Mouse (Mus musculus): ENCODE measurements around the gene Dnaic2. TPM values are rescaled to one million over a fixed set of nuclear protein-coding genes. Genes with fewer than 3 reads are reported as not detected.

The Dnaic2 gene
- polyA plus RNA-seq, 1 experiment from 2014 or later: 0.29 TPM

DNA sequence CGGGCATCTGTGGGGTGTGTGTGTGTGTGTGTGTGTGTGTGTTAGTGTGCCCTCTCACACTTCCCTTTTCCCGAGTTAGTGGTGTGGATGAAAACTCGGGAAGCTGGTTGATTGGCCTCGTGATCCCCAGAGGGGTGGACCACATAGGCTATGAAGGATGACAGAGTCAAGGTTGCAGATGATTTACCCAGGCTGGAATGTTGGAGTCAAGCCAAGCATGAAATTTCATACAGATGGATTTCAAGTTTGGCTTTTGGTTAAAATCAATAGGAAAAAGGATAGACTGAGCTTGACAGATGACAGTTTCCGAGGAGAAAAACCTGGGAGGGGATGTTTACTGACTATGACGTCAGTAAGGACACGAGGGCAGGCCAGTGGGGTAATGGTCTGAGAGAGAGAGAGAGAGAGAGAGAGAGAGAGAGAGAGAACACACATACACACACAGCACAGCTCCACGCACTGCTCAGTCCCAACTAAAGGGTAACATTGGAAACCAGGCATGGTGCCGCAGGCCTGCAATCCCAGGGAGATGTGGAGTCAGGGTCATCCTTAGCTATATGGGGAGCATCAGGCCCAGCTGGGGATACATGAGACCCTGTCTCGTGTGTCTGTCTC is 39.5 kb upstream of the Dnaic2 start:
- Histone ChIP-seq H3K9me3 (no peaks in the 10 kb centered on the region), H3K4me3 (replicated peaks) (no peak overlapping the region), H3K27ac (no peak overlapping the region), H3K27me3 (replicated peaks) (no peaks in the 10 kb centered on the region), H3K4me2 (replicated peaks) (no peak overlapping the region), H3K9ac (no peak overlapping the region), H3K36me3 (no peaks in the 10 kb centered on the region), H3K4me1 (replicated peaks) (peaks cover 15% of the 10 kb centered on the region; the same call in 1 of the 2 replicates)
- 33% methylated on average over 9 of the region's 10 CpGs for WGBS
- peak; percentile 27; the same call in 1 of the 2 replicates for ATAC-seq

DNA sequence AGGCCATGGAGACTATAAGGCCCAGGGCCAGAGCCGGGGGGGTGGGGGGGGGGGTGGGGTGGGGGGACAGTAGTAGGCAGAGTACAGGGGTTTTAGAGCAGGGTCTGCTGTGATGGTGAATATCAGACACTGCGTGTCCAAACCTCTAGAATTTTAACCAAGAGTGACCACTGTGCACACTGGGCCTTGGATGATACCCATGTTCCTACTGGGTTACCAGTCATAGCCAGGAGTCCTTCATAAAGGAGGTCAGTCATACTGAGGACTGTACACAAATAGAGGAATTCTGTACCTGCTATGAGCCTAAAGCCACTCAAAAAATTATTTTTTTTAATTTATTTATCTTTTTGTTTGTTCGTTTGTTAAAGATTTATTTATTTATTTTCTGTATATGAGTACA is 38.5 kb upstream of the Dnaic2 start:
- ATAC-seq: no peak
- no peak overlapping the region for H3K9ac ChIP-seq
- H3K4me3 ChIP-seq (replicated peaks): no peak overlapping the region
- no peak overlapping the region for H3K27ac ChIP-seq
- 85% methylated on average over 3 of the region's 3 CpGs for WGBS
- no peaks in the 10 kb centered on the region for H3K36me3 ChIP-seq
- no peaks in the 10 kb centered on the region for H3K9me3 ChIP-seq
- H3K4me2 ChIP-seq (replicated peaks): no peak overlapping the region
- no peaks in the 10 kb centered on the region for H3K27me3 ChIP-seq (replicated peaks)
- H3K4me1 ChIP-seq (replicated peaks): peaks cover 15% of the 10 kb centered on the region; the same call in 1 of the 2 replicates

GRCm38 (mm10) chr11:114690192-114690591 is 37.0 kb upstream of the Dnaic2 start:
- no peaks in the 10 kb centered on the region for H3K9me3 ChIP-seq
- ATAC-seq: no peak

DNA sequence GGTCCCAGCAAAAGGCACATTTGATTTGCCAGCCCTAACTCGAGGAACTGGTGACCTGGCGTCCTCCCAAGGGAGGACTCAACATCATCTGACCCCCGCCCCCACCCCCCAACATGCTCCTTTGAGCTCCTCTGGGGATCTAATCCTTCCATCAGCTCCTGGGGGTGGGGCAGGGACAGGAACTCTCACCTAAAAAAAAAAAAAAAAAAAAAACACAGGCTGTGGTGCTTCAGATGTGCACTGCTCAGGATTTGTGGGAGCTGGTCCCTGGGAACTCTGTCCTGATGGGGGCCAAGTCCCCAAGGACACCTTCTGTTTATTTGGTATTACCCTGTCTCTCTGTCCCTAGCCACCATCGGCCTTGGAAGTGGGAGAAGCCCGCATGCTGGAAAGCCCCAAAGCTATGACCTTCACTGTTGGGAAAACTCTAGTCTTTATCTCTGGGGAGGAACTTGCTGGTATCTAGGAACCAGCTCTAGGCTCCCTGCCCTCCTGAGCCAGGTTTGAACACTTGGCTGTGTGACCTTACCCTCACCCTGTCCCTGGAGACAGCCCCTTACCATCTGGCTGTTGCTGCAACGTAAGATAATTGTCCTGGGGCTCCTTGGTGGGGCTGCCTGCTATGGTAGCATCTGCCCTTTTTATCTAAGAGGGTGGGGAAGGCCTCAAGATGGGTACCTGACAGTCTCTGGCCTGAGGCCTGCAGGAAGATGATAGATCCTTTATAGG is 35.6 kb upstream of the Dnaic2 start:
- WGBS: 63% methylated on average over 6 of the region's 6 CpGs
- H3K27ac ChIP-seq: no peak overlapping the region
- H3K36me3 ChIP-seq: no peaks in the 10 kb centered on the region

More at GRCm38 (mm10) chr11:114690192-114690591, 37.0 kb upstream of the Dnaic2 start:
- no peak overlapping the region for H3K4me2 ChIP-seq (replicated peaks)
- no peak overlapping the region for H3K9ac ChIP-seq
- no peaks in the 10 kb centered on the region for H3K36me3 ChIP-seq
- no peak overlapping the region for H3K27ac ChIP-seq
- WGBS: 89% methylated on average over 15 of the region's 15 CpGs
- H3K4me1 ChIP-seq (replicated peaks): peaks cover 4% of the 10 kb centered on the region; the same call in 1 of the 2 replicates
- no peaks in the 10 kb centered on the region for H3K27me3 ChIP-seq (replicated peaks)
- H3K4me3 ChIP-seq (replicated peaks): no peak overlapping the region

DNA sequence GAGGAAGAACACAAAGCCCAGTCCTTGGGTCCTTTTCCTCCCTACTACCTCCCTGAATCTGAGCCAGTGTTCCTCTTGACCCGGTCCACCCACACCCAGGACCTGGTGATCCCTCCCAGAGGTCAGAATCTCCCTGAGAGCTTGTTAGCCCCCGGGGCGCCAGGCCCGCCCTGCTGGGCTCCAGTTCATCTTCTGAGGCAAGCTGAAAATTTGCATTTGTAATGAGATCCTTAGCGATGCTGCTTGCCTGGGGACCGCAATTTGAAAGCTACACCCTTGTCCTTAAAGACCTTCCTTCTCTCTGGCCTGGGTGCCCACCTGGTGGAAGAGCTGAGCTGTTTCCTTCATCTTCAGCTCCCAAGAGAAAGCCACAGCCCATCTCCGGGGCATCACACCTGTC is 34.6 kb upstream of the Dnaic2 start:
- Histone ChIP-seq H3K9ac (no peak overlapping the region), H3K4me3 (replicated peaks) (no peak overlapping the region), H3K9me3 (no peaks in the 10 kb centered on the region), H3K4me1 (replicated peaks) (0 out of 2 replicates have a peak, but pooled peaks cover 4% of the 10 kb centered on the region), H3K36me3 (no peaks in the 10 kb centered on the region), H3K27me3 (replicated peaks) (no peaks in the 10 kb centered on the region), H3K4me2 (replicated peaks) (no peak overlapping the region), H3K27ac (no peak overlapping the region)
- 57% methylated on average over 7 of the region's 7 CpGs for WGBS
- no peak for ATAC-seq

More for the DNA sequence above, 35.6 kb upstream of the Dnaic2 start:
- Histone ChIP-seq H3K4me3 (replicated peaks) (no peak overlapping the region), H3K4me2 (replicated peaks) (no peak overlapping the region), H3K4me1 (replicated peaks) (0 out of 2 replicates have a peak, but pooled peaks cover 4% of the 10 kb centered on the region), H3K9ac (no peak overlapping the region), H3K27me3 (replicated peaks) (no peaks in the 10 kb centered on the region), H3K9me3 (no peaks in the 10 kb centered on the region)
- ATAC-seq: no peak

DNA sequence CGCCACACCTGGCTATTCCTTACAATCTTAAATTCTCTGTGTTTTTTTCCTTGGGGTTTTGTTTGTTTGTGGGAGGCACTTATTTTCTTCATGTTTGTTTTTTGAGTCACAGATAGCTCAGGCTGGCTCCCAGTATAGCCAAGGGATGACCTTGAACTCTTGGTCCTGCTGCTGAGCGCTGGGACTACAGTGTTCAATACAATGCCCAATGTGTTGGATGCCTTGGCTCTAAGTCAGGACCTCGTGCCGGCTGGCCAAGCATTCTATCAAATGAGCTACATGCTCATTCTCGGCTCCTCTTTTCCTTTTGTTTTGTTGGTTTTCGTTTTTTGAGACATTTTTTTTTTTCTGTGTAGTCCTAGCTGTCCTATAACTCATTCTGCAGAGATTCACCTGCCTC is 33.8 kb upstream of the Dnaic2 start:
- Histone ChIP-seq H3K36me3 (no peaks in the 10 kb centered on the region), H3K4me2 (replicated peaks) (no peak overlapping the region), H3K4me1 (replicated peaks) (no peaks in the 10 kb centered on the region), H3K27ac (no peak overlapping the region), H3K27me3 (replicated peaks) (no peaks in the 10 kb centered on the region), H3K9ac (no peak overlapping the region), H3K4me3 (replicated peaks) (no peak overlapping the region), H3K9me3 (no peaks in the 10 kb centered on the region)
- 88% methylated on average over 6 of the region's 6 CpGs for WGBS
- ATAC-seq: no peak

GRCm38 (mm10) chr11:114694451-114694850 is 32.8 kb upstream of the Dnaic2 start:
- H3K9ac ChIP-seq: no peak overlapping the region
- 75% methylated on average over 2 of the region's 2 CpGs for WGBS
- H3K9me3 ChIP-seq: no peaks in the 10 kb centered on the region
- no peak overlapping the region for H3K27ac ChIP-seq
- no peak overlapping the region for H3K4me2 ChIP-seq (replicated peaks)
- no peak for ATAC-seq
- H3K4me3 ChIP-seq (replicated peaks): no peak overlapping the region
- no peaks in the 10 kb centered on the region for H3K36me3 ChIP-seq
- no peaks in the 10 kb centered on the region for H3K4me1 ChIP-seq (replicated peaks)
- no peaks in the 10 kb centered on the region for H3K27me3 ChIP-seq (replicated peaks)

GRCm38 (mm10) chr11:114698496-114698895 is 28.7 kb upstream of the Dnaic2 start:
- Histone ChIP-seq H3K36me3 (no peaks in the 10 kb centered on the region), H3K9me3 (no peaks in the 10 kb centered on the region), H3K27ac (no peak overlapping the region), H3K27me3 (replicated peaks) (no peaks in the 10 kb centered on the region), H3K4me3 (replicated peaks) (no peak overlapping the region), H3K4me1 (replicated peaks) (0 out of 2 replicates have a peak, but pooled peaks cover 3% of the 10 kb centered on the region), H3K9ac (no peak overlapping the region), H3K4me2 (replicated peaks) (no peak overlapping the region)
- ATAC-seq: no peak
- WGBS: 93% methylated on average over 7 of the region's 7 CpGs

GRCm38 (mm10) chr11:114699511-114699910 is 27.7 kb upstream of the Dnaic2 start:
- H3K36me3 ChIP-seq: no peaks in the 10 kb centered on the region
- peaks cover 7% of the 10 kb centered on the region; the same call in 1 of the 2 replicates for H3K4me1 ChIP-seq (replicated peaks)
- WGBS: 73% methylated on average over 12 of the region's 12 CpGs
- no peaks in the 10 kb centered on the region for H3K9me3 ChIP-seq
- peak; percentile 39; the same call in 1 of the 2 replicates for ATAC-seq
- no peak overlapping the region for H3K4me3 ChIP-seq (replicated peaks)
- H3K4me2 ChIP-seq (replicated peaks): no peak overlapping the region
- no peak overlapping the region for H3K9ac ChIP-seq
- no peak overlapping the region for H3K27ac ChIP-seq
- no peaks in the 10 kb centered on the region for H3K27me3 ChIP-seq (replicated peaks)

GRCm38 (mm10) chr11:114702311-114702995 is 24.8 kb upstream of the Dnaic2 start:
- 91% methylated on average over 15 of the region's 15 CpGs for WGBS
- no peak overlapping the region for H3K4me3 ChIP-seq (replicated peaks)
- no peaks in the 10 kb centered on the region for H3K9me3 ChIP-seq
- no peak overlapping the region for H3K4me2 ChIP-seq (replicated peaks)
- peaks cover 8% of the 10 kb centered on the region; the same call in 1 of the 2 replicates for H3K4me1 ChIP-seq (replicated peaks)
- H3K27ac ChIP-seq: no peak overlapping the region
- no peaks in the 10 kb centered on the region for H3K27me3 ChIP-seq (replicated peaks)
- no peak overlapping the region for H3K9ac ChIP-seq
- no peak for ATAC-seq
- no peaks in the 10 kb centered on the region for H3K36me3 ChIP-seq

- no peaks in the 10 kb centered on the region for H3K9me3 ChIP-seq
- no peak overlapping the region for H3K27ac ChIP-seq
- no peaks in the 10 kb centered on the region for H3K36me3 ChIP-seq
- H3K9ac ChIP-seq: no peak overlapping the region
- no peaks in the 10 kb centered on the region for H3K27me3 ChIP-seq (replicated peaks)
- H3K4me3 ChIP-seq (replicated peaks): no peak overlapping the region
- 88% methylated on average over 6 of the region's 6 CpGs for WGBS
- no peak overlapping the region for H3K4me2 ChIP-seq (replicated peaks)
- no peak for ATAC-seq
- peaks cover 8% of the 10 kb centered on the region; the same call in 1 of the 2 replicates for H3K4me1 ChIP-seq (replicated peaks)
These were observed 24.2 kb upstream of the Dnaic2 start for GRCm38 (mm10) chr11:114702996-114703361.
